Mouse (Mus musculus) liver, adult 2 months (tissue): ENCODE data around the gene Ltbp3. TPM values are rescaled to one million over a fixed set of nuclear protein-coding genes. Genes with fewer than 3 reads are reported as not detected.

Source experiments
- DNase-seq: peaks from one replicate; pipeline ENCODE4 v3.0.0-alpha.2; 2011; ENCODE audit warnings: low read depth, low spot score; ENCODE audit errors: extremely low read depth
- H3K27ac ChIP-seq: fragments of 200-500 bp; replicated peaks from 2 replicates; pipeline ENCODE4 v1.5.1; 2012; ENCODE audit warnings: low read depth, mild to moderate bottlenecking, control low read depth, inconsistent platforms, low read length; ENCODE audit not compliant: insufficient read depth
- H3K27me3 ChIP-seq: fragments of 200-500 bp; 2 replicates; pipeline ENCODE4 v1.6.1; 2012; ENCODE audit warnings: mild to moderate bottlenecking, moderate library complexity, low read length, inconsistent platforms; ENCODE audit not compliant: control insufficient read depth, insufficient read depth
- H3K36me3 ChIP-seq: fragments of 200-500 bp; 2 replicates; pipeline ENCODE4 v1.6.1; 2012; ENCODE audit warnings: low read length, inconsistent platforms; ENCODE audit not compliant: control insufficient read depth, insufficient read depth
- H3K4me1 ChIP-seq: fragments of 200-500 bp; 2 replicates; pipeline ENCODE4 v1.6.1; 2011; ENCODE audit warnings: low read length; ENCODE audit not compliant: control insufficient read depth, insufficient read depth
- H3K4me3 ChIP-seq: fragments of 200-500 bp; 2 replicates; pipeline ENCODE4 v1.5.1; 2011; ENCODE audit warnings: low read depth, mild to moderate bottlenecking, control low read depth, low read length, moderate library complexity; ENCODE audit not compliant: insufficient read depth
- H3K79me2 ChIP-seq: fragments of 200-500 bp; 2 replicates; pipeline ENCODE4 v1.6.1; 2012; ENCODE audit warnings: inconsistent platforms, mild to moderate bottlenecking, low read length, moderate library complexity; ENCODE audit not compliant: control insufficient read depth, insufficient read depth
- H3K9ac ChIP-seq: fragments of 200-500 bp; 2 replicates; pipeline ENCODE4 v1.6.1; 2012; ENCODE audit warnings: low read depth, mild to moderate bottlenecking, control low read depth, inconsistent platforms, low read length
- CTCF ChIP-seq: fragments of 200-500 bp; IDR thresholded peaks from 2 replicates; pipeline ENCODE4 v1.5.1; 2011; ENCODE audit warnings: low read depth, low read length, control low read depth
- POLR2A ChIP-seq: fragments of 200-500 bp; IDR thresholded peaks from 2 replicates; pipeline ENCODE4 v1.6.1; 2011; ENCODE audit warnings: low read length, control low read depth; ENCODE audit not compliant: insufficient read depth; ENCODE audit errors: extremely low read depth
- WGBS: fragments of 180-500 bp; shearing (Covaris S2); methylation state at CpG from one replicate; pipeline ENCODE4 v1.1.7; 2018; 5-methylcytosine and 5-hydroxymethylcytosine counted together
- polyA plus RNA-seq: library from polyadenylated mRNA; depleted of rRNA; stranded (reverse); fragments of >200 nt; gene quantifications from 2 replicates; pipeline ENCODE4 v1.2.3, GENCODE M21; 2012; rRNA removed
- total RNA-seq: library from RNA; depleted of rRNA; stranded (reverse); fragments of >200 nt; gene quantifications from 2 replicates; pipeline ENCODE4 v1.2.3, GENCODE M21; 2014; rRNA removed

Gene Ltbp3
- total RNA-seq (1.2 and 2.1 TPM in 2 replicates), polyA plus RNA-seq (3.4 and 3.6 TPM in 2 replicates)

- H3K27ac ChIP-seq: no peak within 1 kb of the TSS
- H3K27me3 ChIP-seq: peaks cover 5% of the 10 kb centered on the region
- DNase-seq: no peak
- H3K4me3 ChIP-seq: peak within 1 kb of the TSS; percentile 57; the same call in 1 of the 2 replicates
- no peaks in the 10 kb centered on the region for H3K79me2 ChIP-seq
- 70% methylated on average over 14 of the region's 14 CpGs for WGBS
- H3K36me3 ChIP-seq: no peaks in the 10 kb centered on the region
- TF ChIP-seq CTCF (no peak), POLR2A (no peak)
- H3K4me1 ChIP-seq: no peaks in the 10 kb centered on the region
- H3K9ac ChIP-seq: peak within 1 kb of the TSS; percentile 63; the same call in 1 of the 2 replicates
Observed at GRCm38 (mm10) chr19:5740320-5741317, at the start of gene Ltbp3. Ltbp3 (plus strand) TSS chr19:5740904.

- Histone ChIP-seq H3K4me3 (peak overlapping the region; percentile 50), H3K36me3 (peaks cover 13% of the 10 kb centered on the region), H3K4me1 (peaks cover 22% of the 10 kb centered on the region), H3K27me3 (no peaks in the 10 kb centered on the region), H3K9ac (peak overlapping the region; percentile 85), H3K27ac (peak overlapping the region; percentile 73), H3K79me2 (peaks cover 23% of the 10 kb centered on the region)
- TF ChIP-seq CTCF (no peak), POLR2A (no peak)
- 45% methylated on average over 5 of the region's 5 CpGs for WGBS
- DNase-seq: no peak
Observed at GRCm38 (mm10) chr19:5691601-5692000, 49.1 kb upstream of the Ltbp3 start.

- WGBS: 68% methylated on average over 10 of the region's 10 CpGs
- Histone ChIP-seq H3K9ac (peak overlapping the region; percentile 58), H3K4me3 (peak overlapping the region; percentile 50), H3K27ac (peak overlapping the region; percentile 73), H3K4me1 (peaks cover 22% of the 10 kb centered on the region), H3K79me2 (peaks cover 23% of the 10 kb centered on the region), H3K27me3 (no peaks in the 10 kb centered on the region), H3K36me3 (peaks cover 19% of the 10 kb centered on the region)
- TF ChIP-seq POLR2A (no peak), CTCF (no peak)
- DNase-seq: peak; percentile 19
Observed at GRCm38 (mm10) chr19:5692086-5692912, 48.4 kb upstream of the Ltbp3 start.

GRCm38 (mm10) chr19:5692913-5693396 lies 47.7 kb upstream of the Ltbp3 start:
- no peak overlapping the region for H3K9ac ChIP-seq
- 51% methylated on average over 10 of the region's 10 CpGs for whole genome bisulfite sequencing
- H3K36me3 ChIP-seq: peaks cover 25% of the 10 kb centered on the region
- H3K79me2 ChIP-seq: peaks cover 23% of the 10 kb centered on the region
- H3K4me1 ChIP-seq: peaks cover 17% of the 10 kb centered on the region
- no peaks in the 10 kb centered on the region for H3K27me3 ChIP-seq
- no peak overlapping the region; the same call in 1 of the 2 replicates for H3K4me3 ChIP-seq
- no peak for DNase-seq
- peak overlapping the region; percentile 73; the same call in 1 of the 2 replicates for H3K27ac ChIP-seq
- TF ChIP-seq CTCF: no peak
- TF ChIP-seq POLR2A: no peak

- TF ChIP-seq CTCF (no peak), POLR2A (no peak)
- DNase-seq: no peak
- Histone ChIP-seq H3K4me1 (peaks cover 17% of the 10 kb centered on the region), H3K4me3 (no peak overlapping the region), H3K36me3 (peaks cover 32% of the 10 kb centered on the region), H3K27ac (no peak overlapping the region), H3K9ac (no peak overlapping the region), H3K79me2 (peaks cover 23% of the 10 kb centered on the region), H3K27me3 (no peaks in the 10 kb centered on the region)
- 86% methylated on average over 6 of the region's 6 CpGs for WGBS
Observed at GRCm38 (mm10) chr19:5693801-5694200, 46.9 kb upstream of the Ltbp3 start.
